Mouse (Mus musculus) left cerebral cortex, adult 9 months (tissue): ENCODE data around the gene Wwtr1.

ENCODE experiments used
- DNase-seq, 2 experiments: peaks; one replicate each; pipeline ENCODE4 v3.0.0; 2022; ENCODE audit warnings: low spot score in 2 of 2

Wwtr1 gene

GRCm38 (mm10) chr3:57575660-57576055, at the start of gene Wwtr1:
Wwtr1 (minus strand) TSS chr3:57575910.
- DNase-seq = peak in 1 of 2 experiments; percentile 42

- no peak for DNase-seq
Measured at GRCm38 (mm10) chr3:57619718-57620117, 44.0 kb upstream of the Wwtr1 start.

DNA sequence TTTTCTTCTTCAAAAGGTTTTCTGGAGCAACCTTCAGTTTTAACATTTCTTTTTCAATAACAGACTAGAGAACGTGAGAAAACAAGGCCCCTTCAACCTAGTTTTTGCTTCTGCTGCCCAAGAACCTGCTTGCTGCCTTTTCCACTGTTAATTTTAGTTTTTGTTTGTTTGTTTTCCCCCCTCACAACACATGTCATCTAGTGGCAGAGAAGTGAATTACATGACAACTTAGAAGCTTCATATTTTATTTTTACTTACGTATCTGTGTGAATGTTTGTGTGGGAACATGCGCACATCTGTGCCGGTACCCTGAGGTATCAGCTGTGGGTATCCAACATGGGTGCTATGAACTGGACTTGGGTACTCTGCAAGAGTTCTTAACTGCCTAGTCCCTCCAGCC, 39.9 kb upstream of the Wwtr1 start:
- DNase-seq = no peak

GRCm38 (mm10) chr3:57612430-57612997, 36.8 kb upstream of the Wwtr1 start:
- no peak for DNase-seq

DNA sequence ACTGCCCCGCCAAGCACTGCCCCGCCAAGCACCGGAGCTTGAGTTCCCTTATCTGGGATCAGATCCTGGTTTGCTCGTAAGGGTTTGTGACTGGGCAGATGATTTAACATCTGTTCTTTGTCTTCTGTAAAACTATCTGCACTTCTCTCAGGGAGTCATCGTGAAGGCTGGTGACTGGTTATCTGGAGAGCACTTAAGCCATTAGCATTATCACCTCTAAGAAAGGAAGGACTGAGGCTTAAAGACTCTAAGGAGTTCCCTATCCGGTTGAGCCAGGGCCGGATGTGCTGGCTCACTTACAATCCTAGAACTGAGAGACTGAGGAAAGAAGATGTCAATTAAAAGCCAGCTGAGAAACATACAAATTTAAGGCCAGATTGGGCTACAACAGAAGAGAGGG, 36.1 kb upstream of the Wwtr1 start:
- DNase-seq = no peak

DNA sequence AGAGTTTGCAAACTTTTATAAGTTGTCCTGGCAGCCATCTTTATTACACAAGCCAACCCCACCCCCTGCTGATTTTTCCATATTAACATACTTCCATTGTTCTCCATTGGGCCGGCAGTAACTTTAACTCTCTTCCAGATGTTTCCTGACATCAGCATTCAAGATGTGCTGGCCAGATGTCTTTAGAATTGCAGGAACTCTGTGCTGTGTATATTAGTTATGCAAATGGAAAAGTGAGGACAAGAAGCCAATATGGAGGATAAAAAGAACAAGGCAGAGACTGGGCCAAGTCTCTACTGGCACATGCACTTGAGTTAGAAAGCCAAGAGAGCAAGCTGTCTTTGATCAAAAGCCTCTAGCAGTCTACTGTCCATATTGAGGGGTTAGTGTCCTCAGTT, 28.9 kb upstream of the Wwtr1 start:
- no peak for DNase-seq

DNA sequence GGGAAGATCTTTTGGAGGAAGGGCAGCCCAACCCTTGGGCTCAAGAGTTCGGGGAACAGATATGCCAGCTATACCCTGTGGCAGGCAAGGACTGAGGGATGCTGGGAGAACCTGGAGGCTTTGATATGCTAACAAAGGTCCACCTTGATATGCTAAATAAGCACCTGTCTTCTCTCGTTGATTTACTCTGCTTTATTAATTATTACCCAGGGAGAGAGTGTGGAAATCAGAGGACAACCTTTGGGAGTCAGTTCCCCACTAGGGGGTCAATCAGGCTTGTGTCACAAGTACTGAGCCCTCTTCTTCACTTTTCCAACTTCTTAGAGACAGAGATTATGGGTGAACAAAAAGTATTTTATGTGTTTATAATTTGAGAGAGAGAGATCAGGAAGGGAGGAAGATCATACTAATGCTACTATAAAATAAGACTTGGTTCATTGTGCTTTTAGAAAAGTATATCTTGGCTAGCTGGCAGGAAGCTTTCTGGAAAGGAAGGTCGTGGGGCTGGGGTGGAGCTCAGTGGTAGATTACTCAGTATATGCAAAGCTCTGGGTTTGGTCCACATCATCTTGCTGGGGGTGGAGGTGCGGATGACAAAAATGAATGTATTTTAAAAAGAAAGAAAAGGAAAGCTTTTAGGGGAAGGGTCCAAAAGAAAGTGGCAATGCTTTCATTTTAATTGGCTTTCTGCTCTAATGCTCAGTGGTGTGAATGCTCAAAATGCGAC, 28.3 kb upstream of the Wwtr1 start:
- DNase-seq = no peak

DNA sequence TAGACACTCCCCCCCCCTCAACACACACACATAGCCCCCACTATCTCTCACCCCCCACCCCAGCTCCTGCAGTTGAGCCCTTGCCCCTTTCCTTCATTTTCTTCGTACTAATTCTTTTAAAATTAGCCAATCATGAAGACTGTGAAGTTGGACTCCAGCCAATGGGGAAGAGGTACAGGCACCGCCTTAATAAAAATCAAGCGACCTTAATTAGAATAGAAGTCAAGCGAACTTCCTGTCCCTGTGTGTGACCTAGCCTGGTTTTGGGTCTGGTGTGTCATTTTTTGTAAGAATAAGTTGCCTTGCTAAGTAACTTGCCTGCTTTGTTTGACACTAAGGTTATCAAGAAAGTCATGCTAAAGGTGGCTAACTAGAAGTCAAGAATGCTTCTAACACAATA, 26.9 kb upstream of the Wwtr1 start:
- DNase-seq = no peak

- no peak for DNase-seq
Measured at GRCm38 (mm10) chr3:57596566-57596965, 20.9 kb upstream of the Wwtr1 start.

DNA sequence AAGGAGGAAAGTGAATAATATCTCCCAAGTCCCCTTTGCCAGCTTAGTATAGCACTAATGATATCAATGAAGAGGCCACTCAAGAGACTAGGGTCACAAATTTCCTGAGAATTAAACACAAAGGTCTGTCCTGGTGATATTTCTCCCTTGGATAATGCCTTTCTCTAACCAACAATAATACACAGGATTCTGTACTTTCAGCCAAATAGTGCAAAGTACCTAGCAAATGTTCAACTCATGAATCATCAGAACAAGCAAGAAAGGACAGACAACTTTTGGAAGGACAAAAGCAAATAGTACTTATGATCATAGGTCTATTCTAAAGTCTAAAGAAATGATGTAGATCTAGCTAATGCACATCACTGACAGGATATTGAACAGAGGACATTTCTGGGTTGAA, 19.8 kb upstream of the Wwtr1 start:
- DNase-seq = no peak

DNA sequence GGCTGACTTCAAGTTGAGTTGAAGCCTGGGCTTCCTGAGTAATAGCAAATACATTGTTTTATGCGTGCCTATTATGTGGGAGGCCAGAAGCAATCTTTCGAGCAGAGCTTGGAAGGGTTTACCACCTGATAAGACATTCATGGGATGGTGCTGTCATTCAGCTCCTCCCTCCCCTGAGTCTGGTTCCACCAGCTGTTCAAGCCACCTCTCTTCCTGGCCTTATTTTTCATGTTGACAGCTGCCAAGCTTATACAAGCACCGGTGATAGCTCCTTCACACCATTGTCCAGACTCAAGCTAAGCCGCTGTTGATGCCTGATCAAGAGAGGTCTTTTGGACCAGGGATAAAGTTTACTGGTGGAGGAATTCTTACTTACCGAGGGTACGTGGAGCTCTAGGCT, 10.3 kb upstream of the Wwtr1 start:
- no peak for DNase-seq

DNA sequence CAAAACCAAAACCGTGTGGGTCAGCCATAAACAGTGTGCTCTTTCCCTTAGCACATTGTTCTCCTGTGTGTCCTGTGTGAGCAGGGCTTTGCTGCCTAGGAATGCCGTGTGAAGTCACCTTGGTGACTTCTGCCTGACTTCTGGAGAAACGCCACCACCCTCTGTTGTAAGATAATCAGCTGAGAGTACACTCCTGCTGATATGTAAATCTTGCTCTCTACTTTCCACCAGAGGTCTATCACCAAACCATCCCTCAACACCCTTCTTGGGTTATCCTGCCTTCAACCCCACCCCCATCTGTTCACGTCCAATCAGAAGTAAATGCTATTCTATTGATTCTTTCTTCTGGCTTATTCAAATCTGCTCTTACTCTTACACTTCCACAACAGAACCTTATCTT, 7.8 kb upstream of the Wwtr1 start:
- DNase-seq = no peak

GRCm38 (mm10) chr3:57580426-57581195, 4.9 kb upstream of the Wwtr1 start:
- no peak for DNase-seq

DNA sequence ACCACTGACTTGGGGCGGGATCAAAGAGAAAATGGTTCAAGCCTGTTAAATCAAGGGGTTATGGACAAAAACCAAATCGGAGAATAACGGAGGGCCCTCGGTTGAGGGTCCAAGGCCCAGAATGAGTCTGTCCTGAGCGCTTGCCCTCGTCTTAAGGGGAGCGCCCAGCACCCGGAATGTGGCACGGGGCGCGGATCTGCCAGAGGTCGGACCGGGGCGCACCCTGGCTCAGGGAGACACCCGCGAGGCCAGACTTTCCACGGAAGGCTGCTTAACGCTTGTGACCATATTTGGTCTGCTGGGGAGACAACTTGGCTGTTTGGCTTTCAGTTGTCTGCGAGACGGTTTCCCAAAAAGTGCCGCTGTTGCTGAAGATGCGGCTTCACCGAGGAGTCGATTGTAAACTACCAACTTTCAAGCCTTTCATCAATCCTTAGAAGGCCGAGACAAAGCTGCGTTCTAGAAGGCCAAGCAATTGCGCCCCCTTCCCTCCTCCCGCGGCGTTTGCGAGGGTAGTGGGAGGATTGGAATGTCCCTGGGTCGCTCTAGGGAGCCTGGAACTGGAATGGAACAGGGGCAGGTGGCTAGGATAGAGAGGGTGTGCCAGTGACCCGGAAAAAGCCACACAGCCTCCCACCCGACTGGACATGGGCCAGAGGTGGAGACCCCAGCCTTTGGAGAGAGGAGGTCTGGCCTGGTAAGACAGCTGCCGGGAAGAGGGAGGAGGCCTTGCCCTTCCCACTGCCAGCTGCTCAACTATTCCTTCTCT, 530 bp upstream of the Wwtr1 start:
- DNase-seq = peak in 1 of 2 experiments; percentile 6

- DNase-seq = peak in 1 of 2 experiments; percentile 14
Measured at GRCm38 (mm10) chr3:57574885-57575659, 638 bp downstream of the Wwtr1 start.

DNA sequence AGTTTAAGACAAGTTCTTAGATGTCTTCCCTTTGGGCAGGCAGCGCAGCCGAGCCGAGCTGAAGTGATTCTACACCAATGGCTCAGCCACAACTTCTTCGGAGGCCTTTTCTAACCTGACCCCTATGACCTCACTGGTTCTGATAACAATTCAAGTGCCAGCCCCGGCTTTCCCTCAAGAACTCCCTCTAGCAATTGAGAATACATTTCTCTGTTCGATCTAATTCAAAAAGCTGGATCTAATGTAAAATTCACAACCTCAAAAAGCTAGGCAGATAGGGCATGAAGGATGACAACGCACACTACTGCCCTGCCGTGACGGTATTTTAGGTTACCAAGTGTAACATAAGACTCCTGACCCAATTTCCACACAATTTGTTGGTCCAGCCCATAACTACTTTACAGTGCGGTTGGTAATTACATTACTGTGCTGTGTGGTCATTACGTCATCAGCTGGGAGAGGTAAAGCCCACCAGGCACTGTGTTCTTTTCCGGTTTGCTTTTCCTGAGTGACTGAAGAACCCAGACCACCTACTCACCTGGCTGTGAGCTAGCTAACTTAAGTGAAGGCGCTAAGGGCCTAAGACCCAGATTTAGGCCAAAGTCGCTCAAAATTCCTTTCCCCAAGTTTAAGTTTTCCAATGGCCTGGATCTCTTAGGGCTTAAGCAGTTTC, 1.7 kb downstream of the Wwtr1 start:
- no peak for DNase-seq

GRCm38 (mm10) chr3:57572331-57572975, 3.3 kb downstream of the Wwtr1 start:
- DNase-seq = no peak

DNA sequence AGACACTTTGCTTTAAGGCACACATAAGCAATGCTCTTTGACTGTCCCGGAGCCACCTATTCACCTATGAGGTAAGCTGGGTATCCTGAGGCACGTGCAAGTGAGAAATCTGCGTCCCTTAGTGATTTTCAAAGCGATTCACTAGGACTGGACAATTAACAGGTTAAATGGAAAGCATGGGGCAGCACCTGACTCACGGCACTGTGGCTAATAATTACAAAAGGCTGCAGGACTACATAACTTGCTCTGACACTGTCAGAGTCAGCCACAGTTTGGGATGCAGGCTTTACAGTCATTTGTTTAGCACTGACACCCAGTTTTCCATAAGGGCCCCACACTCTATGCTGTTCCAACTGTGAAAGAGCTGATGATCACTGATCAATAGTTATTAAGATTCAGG, 9.1 kb downstream of the Wwtr1 start:
- DNase-seq = no peak

DNA sequence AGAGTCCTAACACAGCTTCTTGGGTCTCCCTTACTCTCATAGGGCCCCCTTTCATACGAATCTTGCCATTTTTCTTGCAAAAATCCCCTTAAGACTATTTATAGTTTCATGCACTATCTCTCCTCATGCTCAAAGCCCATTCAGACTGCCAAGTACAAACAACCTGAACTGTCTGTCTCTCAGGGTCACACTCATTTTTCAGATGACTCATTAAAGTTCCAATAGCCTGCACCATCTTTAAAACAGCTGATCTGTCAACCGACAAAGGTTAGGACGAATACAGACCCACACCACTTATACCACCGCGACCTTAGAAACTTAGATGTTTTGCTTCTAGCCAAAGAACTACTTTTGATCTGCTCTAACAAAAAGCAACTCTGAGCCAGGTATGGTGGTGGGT, 12.1 kb downstream of the Wwtr1 start:
- DNase-seq = no peak

- no peak for DNase-seq
Measured at GRCm38 (mm10) chr3:57562996-57563506, 12.7 kb downstream of the Wwtr1 start.
